Mouse (Mus musculus) megakaryocyte, adult 5-6 weeks (primary cell): ENCODE results near the gene Trabd2b. TPM values are rescaled to one million over a fixed set of nuclear protein-coding genes. Genes with fewer than 3 reads are reported as not detected.
A peak's percentile ranks its signal among the peaks of the same experiment; 100 is the strongest.

ENCODE experiments used
- ATAC-seq: 2 replicates; pipeline ENCODE4 v1.8.0; 2016; ENCODE audit warnings: mild to moderate bottlenecking, inconsistent platforms; ENCODE audit not compliant: poor library complexity, severe bottlenecking
- total RNA-seq, 2 experiments: library from RNA; stranded (forward) in 1 of 2; stranded (reverse) in 1 of 2; fragments of 153-499, 151-499 nt in 1 of 2; fragments of 221-1000, 200-1000 nt in 1 of 2; gene quantifications; 2 replicates each; pipeline versions ENCODE4 v1.2.3 to v1.2.4; 2015 to 2017

Gene Trabd2b
- total RNA-seq, 2 experiments from 2014 or later: under 0.01 TPM; not detected in 1

- peak; percentile 45; the same call in 1 of the 2 replicates for ATAC-seq
Observed at GRCm38 (mm10) chr4:114635889-114636288, 229.4 kb downstream of the Trabd2b start.

GRCm38 (mm10) chr4:114636324-114636723 lies 229.8 kb downstream of the Trabd2b start:
- ATAC-seq: no peak

- no peak for ATAC-seq
Observed at GRCm38 (mm10) chr4:114637120-114637519, 230.6 kb downstream of the Trabd2b start.

GRCm38 (mm10) chr4:114642469-114642868 lies 235.9 kb downstream of the Trabd2b start:
- ATAC-seq: no peak

- no peak for ATAC-seq
Observed at GRCm38 (mm10) chr4:114643679-114644208, 237.2 kb downstream of the Trabd2b start.

- ATAC-seq: no peak
Observed at GRCm38 (mm10) chr4:114645341-114645740, 238.8 kb downstream of the Trabd2b start.

GRCm38 (mm10) chr4:114646825-114647681 lies 240.5 kb downstream of the Trabd2b start:
- no peak for ATAC-seq

GRCm38 (mm10) chr4:114647689-114648088 lies 241.2 kb downstream of the Trabd2b start:
- ATAC-seq: peak; percentile 80

- no peak for ATAC-seq
Observed at GRCm38 (mm10) chr4:114648532-114649074, 242.1 kb downstream of the Trabd2b start.

- no peak for ATAC-seq
Observed at GRCm38 (mm10) chr4:114650551-114650950, 244.0 kb downstream of the Trabd2b start.

GRCm38 (mm10) chr4:114651007-114651406 lies 244.5 kb downstream of the Trabd2b start:
- no peak for ATAC-seq

- ATAC-seq: no peak
Observed at GRCm38 (mm10) chr4:114651606-114652005, 245.1 kb downstream of the Trabd2b start.

GRCm38 (mm10) chr4:114652400-114652799 lies 245.9 kb downstream of the Trabd2b start:
- ATAC-seq: peak; percentile 89

- ATAC-seq: 0 out of 2 replicates have a peak, but pooled peaks have one; percentile 24
Observed at GRCm38 (mm10) chr4:114657933-114658332, 251.4 kb downstream of the Trabd2b start.

- ATAC-seq: no peak
Observed at GRCm38 (mm10) chr4:114659876-114660275, 253.4 kb downstream of the Trabd2b start.

- peak; percentile 60 for ATAC-seq
Observed at GRCm38 (mm10) chr4:114664063-114665036, 257.8 kb downstream of the Trabd2b start.

Other genes starting within 250 kb of the Trabd2b start
- gene Skint11, start 243.3 kb upstream of the Trabd2b start, total RNA-seq (2015): not detected in 2 replicates
- gene Skint11, start 243.3 kb upstream of the Trabd2b start, total RNA-seq (2017): not detected in 2 replicates